Mouse (Mus musculus) ovary, adult 10 weeks (tissue): ENCODE data around the gene Miox. TPM values are rescaled to one million over a fixed set of nuclear protein-coding genes. Genes with fewer than 3 reads are reported as not detected.

Experiments used
- polyA plus RNA-seq: library from polyadenylated mRNA; stranded (reverse); fragments of 350-450 nt; fragmentation: Illumina TruSeq; extraction: RNeasy Lipid Tissue Mini Kit (QIAGEN cat#74804); gene quantifications from one replicate; pipeline ENCODE4 v1.2.3, GENCODE M21; 2014

Miox gene
- polyA plus RNA-seq = not detected

DNA sequence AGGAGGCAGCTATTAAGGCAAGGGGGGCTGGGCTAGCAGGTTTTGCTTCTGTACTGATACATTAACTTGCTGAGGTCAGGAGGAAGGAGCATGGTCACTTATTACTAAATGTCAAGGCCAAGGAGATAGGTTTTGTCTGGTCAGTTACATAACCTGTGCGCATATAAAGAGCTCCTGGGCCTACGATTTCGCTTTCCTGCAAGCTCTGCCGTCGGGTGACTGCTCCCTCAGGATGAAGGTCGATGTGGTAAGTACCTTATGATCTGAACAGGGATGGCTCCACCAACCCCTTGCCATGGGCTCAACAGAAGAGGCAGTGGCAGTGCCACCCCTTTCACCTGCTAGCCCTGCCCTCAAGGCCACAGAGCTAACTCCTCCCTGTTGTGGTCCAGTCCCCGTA lies at the start of gene Miox:
Gene Miox (plus strand): TSS at position 128 of the 400 bp plus-strand sequence.

DNA sequence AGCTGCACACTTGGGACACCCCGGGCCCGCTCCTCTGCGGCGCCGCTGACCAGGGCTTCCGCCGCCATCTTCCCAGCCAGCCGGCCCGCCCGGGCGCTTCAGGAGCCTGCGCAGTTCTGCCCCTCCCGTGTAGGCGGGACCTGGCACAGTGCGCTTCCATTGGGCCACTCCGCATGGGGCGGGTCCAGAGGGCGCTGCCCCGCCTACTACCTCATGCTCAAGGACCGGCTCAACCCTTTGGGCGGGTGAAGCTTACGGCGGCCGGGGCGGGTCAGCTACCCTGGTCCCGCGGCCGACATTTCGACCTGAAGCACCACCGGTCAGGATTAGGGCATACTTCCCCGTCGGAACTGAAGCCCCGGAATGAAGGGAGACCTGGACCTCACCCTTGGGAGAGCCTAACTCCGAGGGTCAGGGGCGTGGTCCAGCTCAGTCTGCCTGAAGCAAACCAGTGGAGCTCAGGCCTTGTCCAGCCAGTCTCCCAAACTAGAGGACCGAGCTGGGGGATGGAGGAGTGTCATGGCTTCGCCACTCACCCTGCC lies 18.9 kb upstream of the Miox start, which contains the start of gene Sbf1:
Gene Sbf1 (minus strand): TSS at position 122 of the 542 bp plus-strand sequence.

DNA sequence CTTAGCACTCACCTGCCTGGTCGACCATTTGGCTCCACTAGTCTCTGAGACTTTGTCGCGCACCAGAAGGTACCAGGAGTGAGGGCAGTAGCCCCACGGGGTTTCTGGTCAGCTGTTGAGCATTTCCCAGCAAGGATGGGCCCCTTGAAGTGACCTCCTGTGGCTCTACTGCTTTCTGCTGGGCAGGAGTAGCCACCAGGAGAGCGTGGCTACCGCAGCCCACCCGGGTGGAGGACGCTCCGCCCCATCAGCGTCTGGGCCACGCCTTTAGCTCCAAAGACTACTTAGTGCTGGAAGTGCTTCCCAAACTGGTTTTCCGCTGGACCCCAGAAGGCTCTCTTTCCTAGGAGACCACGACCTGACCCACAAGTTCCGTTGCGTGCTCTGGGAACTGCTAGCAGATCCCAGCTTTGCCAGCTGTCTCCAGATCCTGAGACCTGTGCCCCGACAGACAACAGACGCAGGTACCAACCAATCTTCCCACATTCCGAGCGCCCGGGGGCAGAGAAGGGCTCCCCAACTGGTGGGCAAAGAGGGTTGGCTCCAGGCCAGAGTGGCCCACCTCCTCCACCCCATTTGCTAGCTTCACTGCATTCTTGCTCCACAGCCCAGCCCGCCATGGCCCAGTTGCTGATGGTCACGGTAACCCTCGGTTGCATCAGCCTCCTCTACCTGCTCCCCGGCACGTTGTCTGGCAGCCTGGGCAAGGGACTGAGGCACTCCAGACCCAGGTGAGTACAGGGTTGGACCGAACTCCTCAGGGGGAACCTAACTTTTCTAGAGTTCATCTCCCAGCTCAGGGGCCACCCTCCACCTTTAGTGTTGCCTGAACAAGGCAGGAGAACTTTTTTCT lies 11.3 kb upstream of the Miox start, which contains the start of gene Adm2:
Gene Adm2 (plus strand): TSS at position 51 of the 853 bp plus-strand sequence.

DNA sequence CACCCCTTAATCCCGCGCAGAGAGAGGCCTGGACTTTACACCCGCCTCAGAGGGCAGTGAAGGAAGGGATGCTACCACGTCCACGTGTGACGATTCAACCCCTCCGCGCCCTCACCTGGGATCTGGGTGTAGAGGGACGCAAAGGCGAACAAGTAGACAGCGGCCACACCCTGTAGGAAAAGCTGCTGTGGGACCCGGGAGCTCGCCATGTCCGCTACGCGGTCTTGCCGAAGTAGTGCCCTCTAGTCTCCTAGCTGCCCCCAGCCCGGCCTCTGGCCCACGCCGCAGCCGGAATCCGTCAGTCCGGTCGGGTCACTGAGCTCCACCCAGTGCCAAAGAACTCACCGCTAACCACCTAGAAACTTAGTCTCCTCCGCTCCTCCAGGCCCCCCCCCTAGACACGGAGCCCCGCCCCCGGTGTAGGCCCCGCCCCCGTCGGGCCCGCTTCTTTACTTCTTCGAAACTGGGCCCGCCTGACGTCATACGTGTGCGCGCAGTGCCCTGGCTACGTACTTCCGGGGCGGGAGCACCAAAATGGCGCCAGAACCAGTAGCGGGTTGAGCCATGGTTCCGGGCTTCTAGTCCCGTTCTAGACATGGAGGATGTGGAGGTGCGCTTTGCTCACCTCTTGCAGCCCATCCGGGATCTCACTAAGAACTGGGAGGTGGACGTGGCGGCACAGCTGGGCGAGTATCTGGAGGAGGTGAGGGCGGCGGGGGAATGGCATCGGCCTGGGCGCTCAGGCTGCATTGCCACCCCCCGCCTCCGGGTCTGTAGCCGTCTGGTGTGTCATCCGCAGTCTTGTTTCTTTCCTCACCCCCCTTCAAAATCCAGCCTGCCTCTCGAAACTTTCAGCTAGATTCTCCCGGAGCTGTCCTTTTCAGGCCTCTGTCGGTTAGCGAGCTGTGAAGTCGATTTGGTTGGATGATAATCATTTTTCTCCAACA lies 21.3 kb downstream of the Miox start, which contains the start of the genes Lmf2 and Ncaph2:
Gene Lmf2 (minus strand): TSS at position 419 of the 947 bp plus-strand sequence.
Gene Ncaph2 (plus strand): TSS at position 479 of the 947 bp plus-strand sequence.

DNA sequence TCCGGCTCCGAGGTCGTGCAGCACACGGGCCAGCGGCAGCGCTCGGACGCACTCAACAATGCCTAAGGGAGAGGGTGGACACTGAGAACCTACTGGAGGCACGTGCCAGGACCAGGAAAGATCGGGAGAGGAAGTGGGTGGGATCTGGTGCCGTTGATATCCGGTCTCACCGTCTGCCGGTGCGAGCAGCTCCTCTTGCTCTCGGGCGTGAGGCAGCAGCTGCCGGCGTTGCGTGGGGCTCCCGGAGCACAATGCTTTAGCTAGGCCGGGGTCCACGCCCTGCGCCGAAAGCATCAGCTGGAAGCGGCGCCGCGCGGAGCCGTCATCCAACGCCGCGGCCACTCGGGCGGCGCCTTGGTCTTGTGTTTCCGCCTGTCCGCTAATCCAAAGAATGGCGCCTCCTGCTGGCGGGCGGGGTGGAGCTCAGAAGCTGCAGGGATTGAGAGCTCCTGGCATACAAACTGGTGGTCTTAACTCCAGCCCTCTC lies 39.6 kb downstream of the Miox start, which contains the start of gene Sco2:
Gene Sco2 (minus strand): TSS at position 85 of the 487 bp plus-strand sequence.

DNA sequence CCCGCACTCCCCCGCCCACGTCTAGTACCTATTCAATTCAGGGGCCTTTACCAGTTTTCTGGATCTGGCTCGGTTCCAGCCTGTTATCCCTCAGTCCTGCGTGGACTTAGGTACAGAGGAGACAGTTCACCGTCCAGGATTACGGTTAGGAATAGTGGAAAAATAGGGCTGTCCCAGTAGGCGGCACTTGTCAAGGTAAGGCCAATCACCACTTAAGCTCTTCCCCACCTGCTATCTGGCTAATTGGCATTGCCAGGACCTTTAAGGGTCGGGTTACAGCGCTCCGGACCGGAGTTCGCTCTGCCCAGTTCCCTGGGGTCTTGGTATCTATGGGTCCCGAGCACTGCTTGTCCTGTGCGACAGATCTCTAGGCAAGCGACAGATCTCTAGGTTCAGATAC lies 42.8 kb downstream of the Miox start, which contains the start of gene Tymp:
Gene Tymp (minus strand): TSS at position 83 of the 400 bp plus-strand sequence.

DNA sequence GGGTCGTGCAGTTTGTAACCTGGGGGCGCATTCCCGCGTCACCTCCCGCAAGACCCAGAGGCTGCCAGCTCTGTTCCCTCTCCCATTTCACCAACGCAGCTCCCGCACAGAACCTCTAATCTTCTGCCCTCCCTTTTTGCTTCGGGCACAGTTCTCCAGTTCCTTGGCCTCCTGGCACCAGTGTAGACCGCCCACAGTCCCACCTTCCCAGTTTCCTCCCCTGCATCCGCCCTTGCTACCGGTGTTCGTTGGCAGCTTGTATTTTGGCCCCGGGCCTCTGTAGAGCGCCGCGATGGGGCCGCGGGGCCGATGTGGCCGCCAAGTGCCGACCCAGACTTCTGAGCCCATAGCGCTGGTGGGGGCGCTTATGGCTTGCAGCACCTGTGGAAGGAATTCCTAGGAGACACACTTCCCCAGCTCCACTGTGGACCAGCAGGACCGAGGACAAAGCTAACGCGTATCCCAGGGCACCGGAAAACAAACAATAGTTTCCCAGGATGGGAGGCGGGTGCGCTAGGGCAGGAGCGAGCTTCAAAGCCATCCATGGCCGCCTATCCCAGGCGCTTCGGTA lies 44.7 kb downstream of the Miox start, which contains the start of gene Odf3b:
Gene Odf3b (minus strand): TSS at position 452 of the 571 bp plus-strand sequence.

DNA sequence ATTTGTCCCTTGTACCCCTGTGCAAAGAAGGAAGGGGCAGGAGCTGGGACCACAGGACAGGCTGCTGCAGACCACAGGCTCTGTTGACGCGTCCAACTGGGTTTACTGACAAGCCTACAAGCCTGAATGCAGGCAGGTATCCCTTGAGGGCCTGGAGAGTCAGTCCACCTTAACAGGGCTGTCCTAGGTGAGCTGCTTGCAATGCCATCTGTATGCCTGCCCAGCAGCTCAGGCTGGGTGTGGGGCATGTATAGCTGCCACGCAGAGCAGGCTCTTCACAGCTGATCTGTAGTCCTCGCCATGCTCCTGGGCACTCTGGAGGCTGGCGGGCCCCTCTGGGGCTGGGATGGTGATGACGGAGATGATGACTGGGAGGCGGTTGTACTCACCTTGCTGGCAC lies 50.4 kb downstream of the Miox start, which contains the start of gene Klhdc7b:
Gene Klhdc7b (plus strand): TSS at position 301 of the 400 bp plus-strand sequence.

Other genes with a start within 250 kb of the Miox start
- gene Selenoo, start 245.3 kb upstream of the Miox start, polyA plus RNA-seq = 3.2 TPM
- 1.3 TPM for gene Tubgcp6, start 211.3 kb upstream of the Miox start, polyA plus RNA-seq
- not detected for gene Hdac10, start 205.7 kb upstream of the Miox start, polyA plus RNA-seq
- not detected for gene Mapk12, start 193.7 kb upstream of the Miox start, polyA plus RNA-seq
- gene Mapk11, start 184.8 kb upstream of the Miox start, polyA plus RNA-seq = not detected
- 6.7 TPM for gene Plxnb2, start 153.6 kb upstream of the Miox start, polyA plus RNA-seq
- 0.17 TPM for gene Dennd6b, start 137.9 kb upstream of the Miox start, polyA plus RNA-seq
- gene Ppp6r2, start 122.8 kb upstream of the Miox start, polyA plus RNA-seq = 5.9 TPM
- gene Sbf1, start 19.1 kb upstream of the Miox start, polyA plus RNA-seq = 1.5 TPM
- gene Adm2, start 11.7 kb upstream of the Miox start, polyA plus RNA-seq = not detected
- gene Lmf2, start 21.3 kb downstream of the Miox start, polyA plus RNA-seq = 0.86 TPM
- gene Ncaph2, start 21.3 kb downstream of the Miox start, polyA plus RNA-seq = 12.9 TPM
- gene Sco2, start 39.4 kb downstream of the Miox start, polyA plus RNA-seq = not detected
- not detected for gene Tymp, start 42.6 kb downstream of the Miox start, polyA plus RNA-seq
- gene Odf3b, start 44.9 kb downstream of the Miox start, polyA plus RNA-seq = not detected
- gene Klhdc7b, start 50.5 kb downstream of the Miox start, polyA plus RNA-seq = not detected
- gene Syce3, start 76.1 kb downstream of the Miox start, polyA plus RNA-seq = not detected
- gene Cpt1b, start 91.5 kb downstream of the Miox start, polyA plus RNA-seq = not detected
- gene C730034F03Rik, start 95.2 kb downstream of the Miox start, polyA plus RNA-seq = 0.48 TPM
- not detected for gene Gm44502, start 95.3 kb downstream of the Miox start, polyA plus RNA-seq
- gene Chkb, start 95.5 kb downstream of the Miox start, polyA plus RNA-seq = 19.3 TPM
- 0.20 TPM for gene Mapk8ip2, start 119.5 kb downstream of the Miox start, polyA plus RNA-seq
- 1.9 TPM for gene Arsa, start 143.0 kb downstream of the Miox start, polyA plus RNA-seq
- 1.00 TPM for gene Shank3, start 165.2 kb downstream of the Miox start, polyA plus RNA-seq
- not detected for gene Acr, start 233.9 kb downstream of the Miox start, polyA plus RNA-seq